Mouse (Mus musculus): ENCODE data around the gene Nckap1l. TPM values are rescaled to one million over a fixed set of nuclear protein-coding genes. Genes with fewer than 3 reads are reported as not detected.

The Nckap1l gene
- total RNA-seq, 2 experiments from 2014 or later = 6.9 to 8.7 TPM

- Histone ChIP-seq H3K27ac (no peak overlapping the region), H3K4me3 (no peak overlapping the region)
- no peak for DNase-seq (ENCODE audit: low spot score in 2 of 2)
- TF ChIP-seq CTCF (conservative IDR thresholded peaks at IDR 0.05) = no peak
These were observed 25.5 kb downstream of the Nckap1l start for GRCm38 (mm10) chr15:103479080-103479606.

DNA sequence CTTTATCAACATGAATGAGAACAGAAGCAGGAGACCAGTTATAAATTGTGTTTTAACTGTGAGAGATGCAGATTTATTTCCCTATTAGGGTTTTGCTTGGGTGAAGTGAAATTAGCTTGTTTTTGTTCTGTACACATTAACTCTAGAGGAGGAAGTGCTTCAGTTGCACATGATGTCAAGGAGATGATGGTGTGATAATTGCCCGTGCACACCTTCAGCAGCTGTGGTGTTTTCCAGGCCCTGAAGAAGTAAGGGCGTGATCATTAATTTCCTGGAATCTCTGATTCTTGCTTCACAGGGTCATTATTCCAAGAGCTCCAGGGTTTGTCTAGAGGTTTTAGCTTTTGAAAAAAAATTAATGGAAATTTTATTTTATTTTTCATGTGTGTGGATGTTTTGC lies 26.5 kb downstream of the Nckap1l start:
- Histone ChIP-seq H3K4me3 (no peak overlapping the region), H3K27ac (no peak overlapping the region)
- no peak for TF ChIP-seq CTCF (conservative IDR thresholded peaks at IDR 0.05)
- no peak for DNase-seq (ENCODE audit: low spot score in 2 of 2)

GRCm38 (mm10) chr15:103482488-103482887 lies 28.9 kb downstream of the Nckap1l start:
- TF ChIP-seq CTCF (conservative IDR thresholded peaks at IDR 0.05) = peak; percentile 86
- peak in 1 of 2 experiments; percentile 70 for DNase-seq (ENCODE audit: low spot score in 2 of 2)
- peak overlapping the region; percentile 46; the same call in 1 of the 2 replicates for H3K27ac ChIP-seq
- no peak overlapping the region for H3K4me3 ChIP-seq

DNA sequence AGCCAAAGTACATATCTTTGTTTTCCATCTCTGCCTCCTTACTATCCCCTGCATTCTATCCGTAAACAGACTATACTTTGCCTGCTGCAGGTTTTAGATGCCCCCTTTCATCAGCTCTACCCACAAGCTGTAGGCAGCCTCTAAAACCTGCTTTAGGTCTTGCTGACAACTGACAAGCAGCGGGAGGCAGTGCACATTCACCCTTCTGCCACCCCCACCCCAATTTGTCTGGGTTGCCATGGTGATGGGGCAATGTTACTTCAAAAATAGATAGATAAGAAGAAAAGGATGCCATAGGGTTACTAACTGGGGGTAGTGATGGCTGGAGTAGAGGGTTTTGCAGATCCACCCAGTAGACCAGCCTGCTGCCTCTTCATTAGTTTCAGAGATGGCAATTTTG lies 30.9 kb downstream of the Nckap1l start:
- TF ChIP-seq CTCF (conservative IDR thresholded peaks at IDR 0.05) = no peak
- H3K27ac ChIP-seq = peak overlapping the region; percentile 37; the same call in 1 of the 2 replicates
- no peak overlapping the region for H3K4me3 ChIP-seq
- no peak for DNase-seq (ENCODE audit: low spot score in 2 of 2)

- Histone ChIP-seq H3K4me3 (no peak overlapping the region), H3K27ac (peak overlapping the region; percentile 37; the same call in 1 of the 2 replicates)
- no peak for DNase-seq (ENCODE audit: low spot score in 2 of 2)
- TF ChIP-seq CTCF (conservative IDR thresholded peaks at IDR 0.05) = no peak
These were observed 31.5 kb downstream of the Nckap1l start for GRCm38 (mm10) chr15:103485106-103485505.

GRCm38 (mm10) chr15:103486658-103487057 lies 33.1 kb downstream of the Nckap1l start:
- Histone ChIP-seq H3K27ac (no peak overlapping the region), H3K4me3 (no peak overlapping the region)
- no peak for DNase-seq (ENCODE audit: low spot score in 2 of 2)
- TF ChIP-seq CTCF (conservative IDR thresholded peaks at IDR 0.05) = no peak

DNA sequence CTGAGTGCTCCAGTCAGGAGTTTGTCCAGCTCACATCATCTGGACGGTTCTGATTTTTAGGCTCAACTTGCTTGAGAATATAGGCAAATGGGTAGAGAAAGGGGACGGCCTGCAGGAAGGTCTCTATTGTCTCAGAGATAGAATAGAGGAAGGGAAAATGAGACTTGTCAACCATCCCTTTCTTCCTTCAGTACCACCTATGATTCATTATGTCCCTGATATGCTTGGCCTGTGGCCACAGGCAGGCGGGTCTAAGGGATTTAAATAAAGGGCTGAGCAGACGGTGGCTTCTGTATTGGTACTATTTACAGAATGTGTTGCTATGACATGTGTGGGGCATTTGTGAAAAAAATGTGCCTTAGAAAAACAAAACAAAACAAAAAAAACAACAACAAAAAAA lies 34.7 kb downstream of the Nckap1l start:
- TF ChIP-seq CTCF (conservative IDR thresholded peaks at IDR 0.05) = no peak
- Histone ChIP-seq H3K4me3 (no peak overlapping the region), H3K27ac (peak overlapping the region; percentile 58; the same call in 1 of the 2 replicates)
- no peak for DNase-seq (ENCODE audit: low spot score in 2 of 2)

GRCm38 (mm10) chr15:103496204-103497140 lies 42.9 kb downstream of the Nckap1l start:
- no peak overlapping the region for H3K4me3 ChIP-seq
- TF ChIP-seq CTCF (conservative IDR thresholded peaks at IDR 0.05) = no peak
- DNase-seq (ENCODE audit: low spot score in 2 of 2) = no peak

GRCm38 (mm10) chr15:103498157-103498556 lies 44.6 kb downstream of the Nckap1l start:
- Histone ChIP-seq H3K4me3 (no peak overlapping the region), H3K27ac (no peak overlapping the region)
- no peak for TF ChIP-seq CTCF (conservative IDR thresholded peaks at IDR 0.05)
- DNase-seq (ENCODE audit: low spot score in 2 of 2) = no peak

More at GRCm38 (mm10) chr15:103496204-103497140, 42.9 kb downstream of the Nckap1l start:
- no peak overlapping the region for H3K27ac ChIP-seq

DNA sequence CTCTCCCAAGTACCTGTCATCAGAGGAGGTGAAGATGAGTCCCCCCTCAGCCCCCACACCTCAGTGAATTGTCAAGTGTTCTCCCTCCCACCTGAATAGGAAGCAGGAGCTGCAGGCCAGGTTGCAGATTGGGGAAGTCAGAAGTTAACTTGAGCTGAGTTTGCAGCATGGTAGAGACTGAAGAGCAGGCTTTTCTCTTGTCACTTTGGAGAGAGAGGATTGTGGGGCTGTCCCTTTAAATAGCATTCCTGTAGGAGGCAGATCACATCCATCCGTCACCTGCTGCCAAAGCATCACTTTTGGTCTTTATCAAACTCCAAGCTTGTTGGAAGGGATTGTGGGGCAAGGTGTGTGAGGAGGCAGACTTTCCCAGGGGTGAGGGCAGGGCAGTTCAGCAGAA lies 47.1 kb downstream of the Nckap1l start:
- DNase-seq (ENCODE audit: low spot score in 2 of 2) = no peak
- TF ChIP-seq CTCF (conservative IDR thresholded peaks at IDR 0.05) = no peak
- no peak overlapping the region for H3K4me3 ChIP-seq

GRCm38 (mm10) chr15:103501186-103501585 lies 47.6 kb downstream of the Nckap1l start:
- DNase-seq (ENCODE audit: low spot score in 2 of 2) = no peak
- Histone ChIP-seq H3K4me3 (no peak overlapping the region), H3K27ac (peak overlapping the region; percentile 6; the same call in 1 of the 2 replicates)
- no peak for TF ChIP-seq CTCF (conservative IDR thresholded peaks at IDR 0.05)

More for the DNA sequence above, 47.1 kb downstream of the Nckap1l start:
- H3K27ac ChIP-seq = peak overlapping the region; percentile 68

DNA sequence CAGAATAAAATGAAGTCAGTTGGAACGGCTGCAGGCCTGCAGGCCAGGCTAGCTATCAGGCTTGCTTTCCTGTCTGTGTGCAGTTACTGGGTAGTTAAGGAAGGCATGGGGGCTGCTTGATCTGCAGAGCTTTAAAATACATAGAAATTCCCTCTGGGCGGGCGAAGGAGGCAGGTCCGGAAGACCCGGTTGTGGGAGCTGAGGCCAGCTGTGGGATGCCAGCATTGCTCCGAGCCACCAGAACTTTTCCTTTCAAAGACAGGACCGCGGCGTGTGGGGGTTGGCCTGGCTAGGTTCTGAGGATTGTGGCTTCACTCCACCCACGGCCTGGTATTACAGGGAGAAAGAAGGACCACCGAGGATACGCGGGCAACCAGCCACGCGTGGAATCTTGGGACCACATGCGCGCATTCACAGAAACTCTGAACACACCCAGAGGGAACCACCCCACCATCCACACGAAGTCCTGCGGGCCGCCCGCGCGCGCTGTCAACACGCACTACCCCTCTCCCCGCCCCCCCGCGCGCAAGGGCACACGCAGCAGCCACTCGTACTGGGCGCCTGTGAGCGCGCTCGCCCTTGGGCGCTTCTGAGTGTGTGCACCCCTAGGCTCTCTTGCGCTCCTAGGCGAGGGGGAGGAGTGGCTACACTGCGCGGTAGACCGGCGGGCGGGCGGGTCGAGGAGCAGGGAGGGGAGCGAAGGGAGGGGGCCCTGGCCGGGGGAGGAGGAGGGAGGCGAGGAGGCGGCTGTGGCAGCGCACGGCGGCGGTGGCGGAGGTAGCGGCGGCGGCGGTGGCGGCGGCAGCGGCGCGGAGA lies 49.0 kb downstream of the Nckap1l start, which contains the start of gene Pde1b:
Gene Pde1b, plus strand, starts transcription at position 600 of the 816 bp plus-strand sequence.
- DNase-seq (ENCODE audit: low spot score in 2 of 2) = peak; percentile 44 to 67
- H3K4me3 ChIP-seq = peak within 1 kb of the TSS; percentile 84
- no peak for TF ChIP-seq CTCF (conservative IDR thresholded peaks at IDR 0.05)
- H3K27ac ChIP-seq = peak within 1 kb of the TSS; percentile 96

- Histone ChIP-seq H3K27ac (peak overlapping the region; percentile 96), H3K4me3 (peak overlapping the region; percentile 84)
- no peak for DNase-seq (ENCODE audit: low spot score in 2 of 2)
- TF ChIP-seq CTCF (conservative IDR thresholded peaks at IDR 0.05) = no peak
These were observed 49.6 kb downstream of the Nckap1l start for GRCm38 (mm10) chr15:103503251-103503600.
